Mouse (Mus musculus) activated CD4-positive, CD25-positive, alpha-beta regulatory T cell, adult 4 months (primary cell): ENCODE measurements around the gene Pip4k2c. TPM values are rescaled to one million over a fixed set of nuclear protein-coding genes. Genes with fewer than 3 reads are reported as not detected.
A peak's percentile ranks its signal among the peaks of the same experiment; 100 is the strongest.
"Not testable (repeated sequence)": the region's sequence is repeated elsewhere in the genome, so short reads cannot be mapped to it uniquely, and the experiment has no call there.

Source experiments
- ATAC-seq: one replicate; pipeline ENCODE4 v1.8.0; 2017
- polyA plus RNA-seq, 2 experiments: library from polyadenylated mRNA; unstranded; fragments of 100-300 nt; shearing (Covaris generic); gene quantifications; one replicate each; pipeline ENCODE4 v1.2.1; 2017

Gene Pip4k2c
- polyA plus RNA-seq, 2 experiments from 2014 or later, result 24.2 to 27.8 TPM

GRCm38 (mm10) chr10:127166771-127167613 lies 44.4 kb downstream of the Pip4k2c start:
- ATAC-seq, result no peak

DNA sequence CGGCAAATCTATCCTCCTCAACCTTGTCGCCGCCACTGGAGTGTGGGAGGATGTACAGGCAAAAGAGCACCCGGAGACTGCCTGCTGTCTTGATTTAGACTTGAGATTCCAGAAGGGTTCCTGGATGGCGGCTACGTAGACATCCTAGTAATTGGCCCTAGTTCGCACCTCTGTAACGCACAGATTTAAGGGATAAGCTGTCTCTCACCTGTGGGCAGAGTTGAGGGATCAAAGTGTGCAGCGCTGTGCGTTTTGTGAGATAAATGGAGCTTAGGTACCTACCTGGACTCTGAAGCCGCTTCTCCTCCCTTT lies 45.0 kb downstream of the Pip4k2c start:
- no peak for ATAC-seq

DNA sequence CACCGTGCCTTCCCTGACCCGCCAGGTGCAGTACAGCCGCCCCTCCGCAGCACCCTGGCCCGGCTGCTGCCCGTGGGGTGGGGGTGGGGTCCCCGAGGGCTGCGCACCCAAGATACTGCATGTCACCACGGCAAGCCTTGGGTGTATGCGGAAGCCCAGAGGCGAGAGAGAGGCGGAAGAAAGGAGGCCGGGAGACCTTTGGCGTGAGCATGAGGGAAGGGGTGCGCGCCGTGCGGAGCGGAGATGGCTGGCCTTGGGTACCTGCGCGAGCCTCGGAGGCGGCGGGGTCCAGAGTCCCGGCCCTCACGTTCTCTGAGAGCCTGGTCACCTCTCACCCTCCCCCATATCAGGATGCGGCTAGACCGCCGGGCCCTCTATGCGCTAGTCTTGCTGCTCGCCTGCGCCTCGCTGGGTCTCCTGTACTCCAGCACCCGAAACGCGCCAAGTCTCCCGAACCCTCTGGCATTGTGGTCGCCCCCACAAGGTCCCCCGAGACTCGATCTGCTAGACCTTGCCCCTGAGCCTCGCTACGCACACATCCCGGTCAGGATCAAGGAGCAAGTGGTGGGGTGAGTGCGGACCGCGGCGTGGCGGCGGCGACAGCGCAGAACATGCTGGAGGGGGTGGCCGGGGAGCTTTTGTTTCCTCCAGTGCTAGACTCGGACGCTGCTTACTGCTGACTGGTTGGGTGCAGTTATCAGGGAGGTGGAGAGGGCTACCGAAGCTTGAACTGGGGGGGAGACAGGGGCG lies 45.6 kb downstream of the Pip4k2c start:
- peak; percentile 36 for ATAC-seq

- ATAC-seq, result no peak
Observed at GRCm38 (mm10) chr10:127165354-127165653, 46.1 kb downstream of the Pip4k2c start.

DNA sequence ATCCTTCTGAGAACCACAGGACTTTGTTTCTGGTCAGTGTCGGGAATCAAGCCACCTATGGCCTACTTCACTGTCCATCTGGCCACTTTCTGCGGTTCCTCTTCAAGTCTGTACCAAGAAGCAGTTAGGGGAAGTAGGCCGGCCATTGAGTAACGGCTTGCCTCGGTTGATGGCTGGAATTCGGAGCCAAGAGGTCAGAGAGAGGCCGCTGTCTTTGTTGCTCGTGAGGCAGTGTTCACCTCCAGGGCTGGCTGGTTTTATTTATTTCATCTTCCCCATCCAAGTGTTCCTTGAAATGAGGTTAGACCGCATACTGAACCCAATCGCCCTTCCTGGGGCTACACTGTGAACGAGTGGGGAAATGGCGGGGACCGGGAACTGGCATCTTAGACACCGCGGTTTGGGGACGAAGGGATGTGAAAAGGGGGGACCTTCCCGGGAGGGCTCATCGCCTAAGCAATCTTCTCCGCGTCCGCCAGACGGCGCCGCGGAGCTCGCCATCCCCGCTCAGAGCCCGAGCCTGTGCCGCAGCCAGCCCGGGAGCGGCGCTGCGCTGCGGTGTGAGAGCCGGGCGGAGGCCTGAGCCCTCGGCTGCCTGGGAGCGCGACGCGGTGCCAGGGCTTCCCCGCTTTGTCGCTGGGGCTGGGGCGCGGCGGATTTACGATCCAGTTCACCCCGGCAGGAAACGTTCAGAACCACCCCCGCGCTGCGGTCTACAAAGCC lies 46.6 kb downstream of the Pip4k2c start, which contains the start of gene B4galnt1:
B4galnt1 (plus strand) TSS at position 595 of the 723 bp plus-strand sequence.
- peak; percentile 35 for ATAC-seq

GRCm38 (mm10) chr10:127164190-127164589 lies 47.2 kb downstream of the Pip4k2c start:
- no peak for ATAC-seq

DNA sequence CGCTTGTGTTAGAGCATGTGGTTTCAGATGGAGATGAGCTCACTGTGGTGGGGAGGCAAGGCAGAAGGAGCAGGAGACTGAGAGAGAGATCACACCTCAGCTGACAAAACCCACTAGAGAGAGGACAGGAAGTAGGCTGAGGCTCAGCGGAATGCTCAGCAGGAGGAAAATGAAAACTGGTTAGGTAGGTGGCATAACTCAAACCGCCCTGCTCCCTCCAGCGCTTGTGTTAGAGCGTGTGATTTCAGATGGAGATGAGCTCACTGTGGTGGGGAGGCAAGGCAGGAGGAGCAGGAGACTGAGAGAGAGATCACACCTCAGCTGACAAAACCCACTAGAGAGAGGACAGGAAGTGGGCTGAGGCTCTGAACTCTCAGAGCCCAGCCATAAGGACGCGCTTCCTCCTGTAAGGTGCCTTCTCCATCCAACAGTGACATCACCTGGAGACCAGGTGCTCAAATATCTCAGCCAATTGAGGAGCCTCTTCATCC lies 48.6 kb downstream of the Pip4k2c start:
- peak; percentile 72 for ATAC-seq

- no peak for ATAC-seq
Observed at GRCm38 (mm10) chr10:127160728-127161127, 50.7 kb downstream of the Pip4k2c start.

DNA sequence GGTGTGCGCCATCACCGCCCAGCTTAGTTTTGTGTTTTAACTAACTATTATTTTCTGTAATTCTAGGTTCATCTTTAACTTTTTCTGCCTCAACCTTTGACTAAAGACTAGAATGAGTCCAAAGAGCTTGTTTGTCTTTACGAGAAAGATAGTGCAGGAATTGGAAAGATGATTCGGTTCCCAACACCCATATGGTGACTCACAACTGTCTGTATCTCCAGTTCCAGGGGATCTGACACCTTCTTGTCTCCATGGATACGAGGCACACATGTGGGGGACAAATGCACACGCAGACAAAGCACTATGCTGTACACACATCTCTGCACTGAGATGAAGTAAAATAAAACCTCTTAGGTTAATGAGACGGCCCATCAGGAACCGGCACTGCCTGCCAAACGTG lies 51.3 kb downstream of the Pip4k2c start:
- no peak for ATAC-seq

DNA sequence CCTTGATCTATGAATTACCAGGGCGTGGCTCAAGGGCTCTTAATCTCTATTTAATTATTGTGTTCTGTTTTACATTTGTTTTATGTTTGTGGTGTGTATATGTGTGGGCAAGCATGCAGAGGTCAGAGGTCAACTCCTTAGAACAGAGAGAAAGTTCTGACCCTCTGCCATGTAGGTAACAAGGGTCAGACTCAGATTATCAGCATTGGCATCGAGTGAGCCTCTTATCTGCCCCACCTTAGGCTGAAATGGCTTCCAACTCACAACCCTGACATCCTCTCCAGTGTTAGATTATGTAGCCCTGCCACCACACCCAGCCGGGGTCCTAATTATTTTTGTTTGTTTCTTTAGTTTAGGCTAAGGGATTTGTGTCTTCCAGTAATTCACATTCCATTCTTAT lies 52.9 kb downstream of the Pip4k2c start:
- no peak for ATAC-seq

DNA sequence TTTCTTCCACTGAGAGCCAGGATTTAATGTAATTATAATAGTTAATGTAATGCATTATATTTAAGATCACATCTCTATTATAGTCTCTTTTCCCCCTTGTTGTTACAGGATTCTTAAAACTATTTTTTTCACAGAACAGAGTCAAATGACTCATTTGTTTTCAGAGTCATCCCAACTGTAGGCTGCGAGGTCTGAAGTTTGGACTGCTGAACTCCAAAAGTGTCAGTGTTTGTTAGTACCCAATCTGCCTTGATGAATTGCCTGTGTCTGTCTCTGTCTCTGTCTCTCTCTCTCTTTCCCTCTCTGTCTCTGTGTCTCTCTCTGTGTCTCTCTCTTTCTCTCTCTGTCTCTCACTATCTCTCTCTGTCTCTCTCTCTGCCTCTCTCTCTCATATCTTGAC lies 54.9 kb downstream of the Pip4k2c start:
- no peak for ATAC-seq

DNA sequence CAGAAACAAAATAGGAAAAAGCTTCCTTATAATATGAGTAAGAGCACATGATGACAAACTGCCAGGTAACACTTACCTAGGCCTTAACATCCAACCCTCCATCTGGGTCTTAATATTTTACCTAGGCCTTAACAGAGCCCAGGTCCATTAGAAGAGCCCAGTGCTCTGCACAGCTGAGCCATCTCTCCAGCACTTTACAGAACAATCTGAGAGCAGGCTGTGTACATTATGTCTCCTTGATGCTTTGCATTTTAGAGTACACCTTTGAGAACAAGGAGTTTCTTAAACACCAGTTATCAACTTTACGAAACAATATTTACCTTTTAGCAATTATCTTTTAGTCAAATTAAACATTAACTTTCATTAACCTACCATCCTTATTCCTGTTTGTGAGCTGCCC lies 55.3 kb downstream of the Pip4k2c start:
- no peak for ATAC-seq

- ATAC-seq, result no peak
Observed at GRCm38 (mm10) chr10:127154652-127155051, 56.7 kb downstream of the Pip4k2c start.

GRCm38 (mm10) chr10:127154241-127154640 lies 57.1 kb downstream of the Pip4k2c start:
- ATAC-seq, result no peak

GRCm38 (mm10) chr10:127153323-127153722 lies 58.1 kb downstream of the Pip4k2c start:
- ATAC-seq, result no peak

DNA sequence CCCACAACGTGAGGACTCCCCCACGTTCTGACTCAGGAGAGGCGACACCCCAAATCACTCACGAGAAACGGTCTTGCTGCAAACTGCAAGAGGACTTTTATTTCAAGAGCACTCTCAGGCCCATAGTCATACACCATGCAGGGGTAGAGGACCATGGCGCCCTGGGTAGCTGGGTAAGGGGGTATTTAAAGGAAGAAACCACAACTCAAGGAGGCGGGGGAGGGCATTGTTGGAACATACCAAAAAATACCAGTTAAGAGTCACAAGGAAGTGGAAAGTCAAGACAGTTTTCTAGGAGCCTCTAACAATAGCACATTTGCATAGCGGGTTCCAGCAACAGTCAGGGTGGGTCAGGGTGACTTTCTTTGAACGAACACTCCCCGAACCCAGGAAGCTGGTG lies 58.8 kb downstream of the Pip4k2c start:
- not testable (repeated sequence) for ATAC-seq

- ATAC-seq, result not testable (repeated sequence)
Observed at GRCm38 (mm10) chr10:127151233-127151632, 60.2 kb downstream of the Pip4k2c start.

DNA sequence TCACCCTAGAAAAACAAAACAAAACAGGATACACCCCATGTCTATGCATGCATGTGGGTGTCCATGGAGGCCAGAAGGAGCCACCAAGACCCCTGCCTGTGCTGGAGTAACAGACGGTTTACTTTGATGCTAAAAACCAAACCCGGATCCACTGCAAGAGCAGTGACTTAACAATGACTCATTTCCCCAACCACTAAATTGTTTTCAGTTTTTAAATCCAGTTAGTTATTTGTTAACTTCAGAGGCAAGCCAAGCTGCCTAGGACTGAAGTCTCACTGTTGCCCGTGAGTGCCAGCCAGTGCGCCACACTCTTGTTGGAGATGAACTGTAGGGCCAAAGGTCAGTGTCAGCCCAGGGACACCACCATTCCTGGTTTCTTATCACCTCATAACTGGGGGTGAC lies 60.9 kb downstream of the Pip4k2c start:
- peak; percentile 81 for ATAC-seq

- no peak for ATAC-seq
Observed at GRCm38 (mm10) chr10:127147135-127147534, 64.2 kb downstream of the Pip4k2c start.
